Mouse (Mus musculus): ENCODE results near the gene Prr18.
A peak's percentile ranks its signal among the peaks of the same experiment; 100 is the strongest.

Gene Prr18

DNA sequence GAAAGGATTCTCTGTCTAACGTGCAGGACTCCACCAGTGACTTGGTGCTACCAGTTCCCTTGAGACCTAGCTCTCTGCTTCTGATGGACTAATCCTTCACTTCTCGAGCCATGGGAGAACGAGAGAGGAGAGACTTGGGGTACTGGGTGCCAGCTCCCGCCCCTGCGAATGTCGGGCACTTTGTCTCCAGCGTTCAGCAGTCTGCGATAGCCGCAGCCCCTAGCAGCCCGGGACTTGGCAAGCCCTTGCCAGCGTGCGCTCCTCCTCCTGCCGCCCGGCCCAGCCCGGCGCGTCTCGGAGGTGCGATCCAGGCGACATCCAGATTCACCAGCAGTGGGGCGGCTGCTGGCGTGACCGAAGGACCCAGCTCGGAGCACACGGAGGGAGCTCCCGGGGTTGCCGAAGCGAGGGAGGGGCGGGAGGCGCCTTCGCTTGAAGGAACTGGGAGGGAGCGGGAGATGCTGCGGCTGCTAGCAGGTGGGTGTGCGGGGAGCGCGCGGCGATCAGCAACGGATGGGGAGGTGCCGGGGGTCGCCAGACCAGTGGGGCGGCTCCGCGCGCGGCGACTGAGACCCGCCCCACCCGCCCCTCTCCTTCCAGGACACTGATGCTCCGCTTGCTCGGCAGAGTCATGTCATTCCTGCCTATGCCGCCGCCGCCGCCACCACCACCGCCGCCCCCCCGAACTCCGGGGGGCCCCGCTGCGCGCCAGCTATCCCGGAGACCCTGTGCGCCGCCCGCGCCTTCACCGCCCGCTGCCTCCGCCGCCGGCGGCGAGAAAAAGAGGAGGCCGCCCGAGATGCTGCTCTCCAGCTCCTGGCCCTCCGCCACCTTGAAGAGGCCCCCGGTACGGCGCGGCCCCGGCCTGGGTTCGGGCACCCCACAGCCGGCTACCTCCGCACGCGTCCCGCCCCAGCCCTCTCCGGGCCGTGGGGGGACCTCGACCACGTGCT, 3.4 kb downstream of the Prr18 start:
- DNase-seq (ENCODE audit: low spot score) = no peak

DNA sequence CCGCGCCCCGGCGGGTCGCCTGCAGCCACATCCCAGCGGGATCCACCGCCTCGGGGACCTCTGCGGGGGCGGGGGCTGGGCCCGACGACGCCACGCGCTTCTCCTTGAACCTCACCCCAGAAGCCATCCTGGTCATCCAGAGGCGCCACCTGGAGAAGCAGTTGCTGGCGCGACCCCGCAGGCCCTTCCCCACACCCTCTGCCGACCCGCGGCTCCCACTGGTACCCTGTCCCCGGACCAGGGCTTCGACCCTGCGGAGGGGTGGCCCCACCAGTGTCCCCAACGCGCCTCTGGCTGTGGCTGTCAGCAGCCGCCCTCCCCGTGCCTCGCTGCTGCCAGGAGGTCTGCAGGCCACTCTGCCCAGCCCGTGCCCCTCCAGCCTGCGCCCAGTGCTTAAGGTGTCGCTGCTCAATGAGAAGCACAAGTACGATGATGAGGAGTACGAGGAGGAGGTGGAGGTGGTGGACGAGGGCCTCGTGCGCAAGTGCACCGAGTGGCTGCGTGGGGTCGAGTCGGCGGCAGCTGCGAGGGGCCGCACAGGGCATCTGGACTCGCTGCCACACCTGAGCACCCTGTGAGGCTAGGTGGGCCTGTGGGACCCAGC, 4.2 kb downstream of the Prr18 start:
- no peak for DNase-seq (ENCODE audit: low spot score)

DNA sequence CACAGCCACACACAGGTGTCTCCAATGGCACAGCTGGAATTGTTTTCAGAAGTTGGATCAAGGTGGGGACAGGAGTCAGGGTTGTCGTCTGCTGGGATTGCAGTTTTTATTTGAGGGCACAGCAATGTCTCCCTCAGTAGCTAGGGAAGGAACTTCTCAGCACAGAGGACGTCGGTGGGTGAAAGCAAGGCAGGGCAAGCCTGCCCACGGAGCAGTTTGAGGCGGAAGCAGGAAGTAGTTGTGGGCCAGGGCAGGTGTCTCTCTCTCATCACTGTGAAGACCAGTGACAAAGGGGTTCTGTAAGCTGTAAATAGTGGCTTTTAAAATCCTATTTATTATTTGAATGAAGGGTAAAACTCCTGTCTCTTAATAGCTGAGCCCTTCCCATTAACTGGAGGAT, 5.4 kb downstream of the Prr18 start:
- no peak for DNase-seq (ENCODE audit: low spot score)

DNA sequence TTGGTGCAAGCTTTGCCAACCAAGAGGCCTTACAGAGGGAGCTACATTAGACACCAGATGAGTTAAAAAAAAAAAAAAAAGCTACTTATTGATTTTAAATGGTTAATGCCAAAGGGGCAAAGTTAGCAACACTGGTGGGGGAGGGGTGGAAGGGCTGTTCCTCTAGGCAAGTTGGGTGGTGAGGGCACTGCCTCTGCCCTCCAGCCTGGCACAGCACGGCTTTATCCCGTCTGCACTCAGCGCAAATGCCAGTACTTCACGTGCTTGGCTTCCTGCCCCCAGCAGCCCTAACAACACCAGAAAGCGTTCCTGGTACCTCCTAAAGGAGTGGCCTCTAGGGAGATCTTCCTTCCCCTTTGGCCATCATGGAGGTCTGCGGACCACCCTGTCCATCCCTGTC, 6.2 kb downstream of the Prr18 start:
- DNase-seq (ENCODE audit: low spot score) = no peak

DNA sequence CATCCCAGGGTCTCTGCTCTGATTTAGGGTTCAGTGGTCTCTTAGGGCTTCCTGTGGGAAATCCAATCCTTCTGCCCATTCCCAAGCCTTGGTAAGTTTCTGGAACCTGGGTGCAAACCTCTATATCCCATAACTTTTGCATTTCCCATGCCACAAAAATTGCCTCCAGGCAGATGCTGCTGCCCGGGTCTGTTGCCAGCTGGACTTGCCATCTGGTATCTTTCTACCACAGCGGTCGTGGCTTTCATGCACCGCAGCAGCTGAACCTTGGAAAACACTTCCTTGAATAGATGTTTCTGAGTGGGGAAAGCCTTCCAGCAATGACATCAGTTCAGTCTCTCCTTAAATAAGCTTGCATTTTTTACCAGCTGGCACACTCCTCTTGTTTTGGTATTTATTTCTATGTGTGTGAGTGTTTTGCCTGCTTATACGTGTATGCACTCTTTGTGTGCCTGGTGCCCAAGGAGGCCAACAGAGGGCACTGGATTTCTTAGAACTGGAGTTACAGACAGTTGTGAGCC, 10.6 kb downstream of the Prr18 start:
- no peak for DNase-seq (ENCODE audit: low spot score)

DNA sequence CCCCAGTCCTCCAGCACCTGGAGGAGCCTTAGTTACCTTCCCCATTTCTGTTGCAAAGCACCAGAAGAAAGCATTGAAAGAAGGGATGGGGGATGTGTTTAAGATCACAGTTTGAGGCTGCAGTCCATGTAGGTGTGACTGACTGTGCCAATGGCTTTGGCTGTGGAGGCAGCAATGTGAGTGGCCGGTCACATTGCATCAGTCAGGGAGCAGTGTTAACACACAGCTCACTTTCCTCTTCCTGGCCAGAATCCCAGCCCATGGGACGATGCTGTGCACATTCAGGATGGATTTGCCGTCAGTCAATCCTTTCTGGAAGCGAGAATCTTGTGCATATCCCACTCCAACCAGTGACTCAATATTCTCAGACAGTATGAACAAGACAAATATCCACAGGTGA, 11.7 kb downstream of the Prr18 start:
- DNase-seq (ENCODE audit: low spot score) = no peak

DNA sequence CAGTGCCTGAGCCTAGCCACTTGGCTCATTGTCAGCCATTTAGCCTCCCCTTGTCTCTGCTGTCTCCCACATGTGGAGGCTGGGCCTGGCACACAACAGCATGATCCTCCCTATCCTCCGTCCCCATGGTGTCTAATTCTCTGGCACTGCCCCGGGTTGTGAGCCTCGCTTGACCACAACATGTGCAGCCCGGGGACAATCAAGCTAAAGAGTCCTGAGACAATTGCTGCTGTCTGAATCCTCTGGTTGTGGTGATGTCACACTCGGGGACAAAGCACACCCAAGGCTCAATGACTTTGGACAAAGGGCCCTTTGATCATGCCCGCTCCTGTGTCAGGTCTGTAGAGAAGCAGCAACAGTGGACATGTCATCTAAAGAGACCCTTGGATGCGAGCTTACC, 13.8 kb downstream of the Prr18 start:
- DNase-seq (ENCODE audit: low spot score) = no peak

DNA sequence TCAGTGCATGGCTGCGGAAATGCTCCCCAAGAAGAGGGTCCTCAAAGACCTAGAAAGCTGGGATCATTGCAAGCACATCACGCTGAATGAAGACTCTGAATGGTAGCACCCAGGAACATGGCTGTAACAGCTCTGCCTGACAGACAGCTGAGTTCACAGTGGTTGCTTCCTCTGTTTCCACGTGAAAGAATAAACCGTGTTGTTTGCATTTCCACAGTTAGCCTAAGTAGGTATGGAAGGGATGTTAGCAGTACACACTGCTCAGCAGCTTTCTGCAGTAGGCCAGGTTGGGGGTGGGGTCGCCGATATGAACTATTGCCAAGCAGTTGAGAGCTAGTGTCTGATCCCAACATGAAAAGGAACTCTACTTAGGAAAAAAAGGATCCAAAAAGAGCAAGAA, 18.4 kb downstream of the Prr18 start, which contains the start of gene T2:
Gene T2, plus strand, starts transcription at position 301 of the 400 bp plus-strand sequence.
- DNase-seq (ENCODE audit: low spot score) = no peak

DNA sequence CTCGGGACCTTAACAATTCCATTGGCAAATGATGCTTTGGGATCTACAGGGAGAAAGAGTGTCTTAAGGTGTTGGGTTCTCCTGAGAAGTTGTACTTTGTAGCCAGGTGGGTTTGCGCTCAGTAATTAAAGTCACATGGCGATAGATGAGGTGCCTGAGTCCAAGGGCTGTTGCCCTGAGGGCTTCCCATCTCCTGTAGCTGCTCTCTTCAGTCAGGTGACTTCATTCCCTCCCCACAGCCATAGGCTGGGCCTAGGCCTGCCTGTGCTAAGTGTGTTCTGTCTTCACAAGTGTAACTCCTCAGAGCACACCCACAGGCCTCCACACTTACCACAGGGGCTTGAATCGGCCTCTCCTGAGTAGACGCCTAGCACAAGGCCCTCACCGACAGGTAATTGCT, 20.2 kb downstream of the Prr18 start:
- no peak for DNase-seq (ENCODE audit: low spot score)

DNA sequence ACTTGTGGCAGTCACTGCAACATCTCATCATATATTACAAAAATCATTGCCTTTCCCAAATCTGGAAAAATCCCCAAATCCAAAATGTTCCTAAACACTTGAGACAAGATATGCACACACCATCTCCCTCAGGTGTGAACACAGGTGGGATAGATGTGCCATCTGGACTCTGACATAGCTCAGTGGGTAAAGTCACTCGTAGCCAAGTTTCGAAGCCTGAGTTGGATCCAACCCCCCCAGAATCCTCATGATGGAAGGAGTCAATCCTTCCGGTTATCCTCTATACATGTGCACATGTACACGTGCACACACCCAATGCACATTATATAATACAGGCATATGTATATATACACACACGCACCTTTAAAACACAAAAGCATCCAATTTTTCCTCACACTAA, 23.6 kb downstream of the Prr18 start:
- no peak for DNase-seq (ENCODE audit: low spot score)

DNA sequence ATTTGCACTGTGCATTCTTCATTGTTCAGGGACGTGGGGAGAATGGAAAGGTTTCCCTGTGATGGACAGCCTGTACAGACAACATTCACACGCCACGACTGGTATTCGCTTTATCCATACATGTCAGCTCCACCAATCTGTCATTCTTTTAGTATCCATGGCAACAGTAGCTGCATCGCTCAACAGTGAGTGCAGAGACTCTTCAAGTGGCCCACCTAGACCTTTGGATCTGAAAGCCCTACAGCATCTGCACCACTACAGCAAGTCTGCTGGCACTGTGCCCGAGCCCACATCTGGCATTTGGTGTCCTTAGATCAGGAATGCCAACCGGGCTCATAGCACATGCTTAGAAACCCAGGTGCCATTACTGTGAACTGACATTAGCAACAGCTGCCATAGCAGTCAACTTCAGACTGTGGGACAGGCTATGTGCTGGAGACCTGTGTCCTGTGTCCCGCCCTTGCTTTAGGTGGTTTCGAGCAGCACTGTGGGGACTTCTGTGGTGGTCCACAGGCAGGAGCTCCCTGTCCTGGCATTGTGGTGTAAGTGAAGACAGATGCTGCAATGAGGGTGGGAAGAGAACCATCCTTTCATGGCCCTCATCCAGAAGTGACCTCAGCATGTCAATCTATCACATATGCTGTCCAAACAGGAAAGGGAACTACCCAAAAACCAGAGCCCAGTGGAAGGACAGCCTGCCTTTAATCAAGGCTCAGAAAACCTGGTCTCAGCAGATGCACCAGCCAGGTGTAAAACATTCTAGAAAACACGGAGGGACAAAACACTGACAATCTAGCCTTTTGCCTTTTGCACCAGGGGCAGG, 24.2 kb downstream of the Prr18 start:
- DNase-seq (ENCODE audit: low spot score) = no peak

DNA sequence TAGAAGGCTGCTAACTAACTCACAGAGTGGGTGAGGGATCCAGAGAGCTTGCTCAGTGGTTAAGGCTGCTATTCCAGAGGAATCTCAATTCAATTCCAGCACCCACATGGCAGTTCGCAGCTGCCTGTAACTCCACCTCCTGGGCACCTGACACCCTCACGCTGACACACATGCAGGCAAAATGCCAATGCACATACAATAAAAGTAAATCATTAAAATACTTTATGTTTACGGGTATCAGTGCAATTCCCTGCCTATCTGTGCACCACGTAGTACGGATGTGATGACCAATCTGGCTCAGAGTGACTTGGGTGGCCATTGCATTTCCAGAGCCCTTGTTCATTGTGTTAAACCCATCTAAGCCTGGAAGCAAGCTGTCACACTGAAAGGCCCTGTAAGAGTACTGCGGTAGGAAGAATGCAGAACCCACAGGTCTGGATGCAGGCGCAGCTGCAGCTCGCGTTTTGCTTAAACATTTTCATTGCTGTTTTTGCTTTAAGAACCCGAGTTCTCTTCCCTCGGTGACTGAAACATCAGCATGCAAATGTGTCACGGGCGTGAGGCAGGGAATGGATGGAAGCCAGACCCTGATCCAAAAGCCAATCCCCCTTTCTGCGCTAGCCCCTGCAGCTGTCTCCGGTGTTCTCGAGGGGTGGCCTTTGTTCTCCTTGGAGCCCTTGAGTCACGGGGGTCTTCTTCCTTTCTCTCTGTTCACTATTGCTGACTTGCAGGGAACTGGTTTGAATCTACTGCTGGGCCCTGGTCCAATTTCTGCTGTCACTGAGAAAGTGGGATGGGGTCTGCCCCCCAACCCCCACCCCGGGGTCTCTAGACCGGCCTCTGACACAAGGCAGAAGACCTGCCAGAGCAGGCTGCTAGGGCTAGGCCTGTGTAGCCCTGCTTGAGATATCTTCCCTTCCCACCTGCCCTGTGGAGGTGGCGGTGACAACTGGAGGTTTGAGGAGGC, 30.5 kb downstream of the Prr18 start:
- no peak for DNase-seq (ENCODE audit: low spot score)

DNA sequence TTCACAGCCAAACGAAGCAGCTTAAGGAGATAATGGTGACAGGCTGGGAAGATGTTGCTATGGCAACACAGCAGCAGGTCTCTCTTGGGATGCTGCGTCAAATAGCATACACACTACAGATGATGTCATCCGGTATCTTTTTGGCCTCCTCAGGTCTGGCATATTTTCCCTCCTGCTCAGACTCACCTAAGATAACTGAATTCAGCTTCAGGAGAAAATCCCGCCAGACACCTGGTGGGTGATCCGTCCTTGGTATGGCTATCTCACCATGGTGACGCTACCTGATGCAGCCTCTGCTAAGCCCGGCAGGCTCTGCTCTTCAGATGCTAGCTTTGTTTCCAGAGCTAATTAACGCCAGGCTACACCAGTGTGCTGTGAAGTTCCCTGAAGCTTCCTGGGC, 31.3 kb downstream of the Prr18 start:
- DNase-seq (ENCODE audit: low spot score) = no peak

DNA sequence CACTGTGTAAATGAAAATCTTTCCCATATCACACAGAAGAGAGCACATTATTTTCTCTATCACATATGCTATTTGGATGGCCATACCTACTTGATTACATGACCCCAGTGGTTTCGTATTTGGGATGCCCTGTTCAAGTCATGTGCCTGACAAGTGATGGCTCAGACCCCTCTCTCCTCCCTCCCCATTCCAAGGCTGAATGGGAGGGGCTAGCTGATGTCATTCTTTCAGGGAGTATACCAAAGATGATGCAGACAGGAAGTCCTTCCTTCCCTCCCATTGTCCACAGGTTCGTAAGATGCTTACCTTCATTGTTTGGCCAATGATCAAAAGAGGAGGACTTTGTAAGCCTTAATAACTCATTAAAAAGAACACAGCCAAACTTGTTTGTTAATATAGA, 31.9 kb downstream of the Prr18 start:
- DNase-seq (ENCODE audit: low spot score) = no peak

DNA sequence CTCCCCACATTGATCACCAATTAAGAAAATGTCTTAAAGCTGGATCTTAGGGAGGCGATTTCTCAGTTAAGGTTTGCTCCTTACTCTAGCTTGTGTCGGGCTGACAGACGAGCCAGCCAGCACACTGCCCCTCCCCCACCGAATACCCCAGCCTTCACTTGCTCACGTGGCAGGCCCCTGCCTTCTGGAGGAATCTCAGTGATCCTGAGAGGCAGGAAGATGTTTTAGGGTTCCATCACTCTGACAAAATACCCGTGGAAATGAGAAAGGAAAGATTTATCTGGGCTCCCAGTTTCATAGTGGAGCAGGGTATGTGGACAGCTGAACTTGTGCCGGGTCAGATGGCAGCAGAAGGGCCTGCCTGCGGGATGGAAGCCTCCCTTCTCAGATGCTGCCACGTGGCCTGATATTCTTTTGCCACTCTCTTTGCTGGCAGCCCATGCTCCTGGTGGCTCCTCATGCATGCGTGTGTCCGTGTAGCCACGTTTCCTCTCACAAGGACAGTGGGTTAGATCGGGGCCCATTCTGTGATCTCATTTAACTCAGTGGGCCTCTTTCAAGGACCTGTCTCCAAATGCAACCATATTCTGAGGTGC, 33.5 kb downstream of the Prr18 start:
- DNase-seq (ENCODE audit: low spot score) = no peak

DNA sequence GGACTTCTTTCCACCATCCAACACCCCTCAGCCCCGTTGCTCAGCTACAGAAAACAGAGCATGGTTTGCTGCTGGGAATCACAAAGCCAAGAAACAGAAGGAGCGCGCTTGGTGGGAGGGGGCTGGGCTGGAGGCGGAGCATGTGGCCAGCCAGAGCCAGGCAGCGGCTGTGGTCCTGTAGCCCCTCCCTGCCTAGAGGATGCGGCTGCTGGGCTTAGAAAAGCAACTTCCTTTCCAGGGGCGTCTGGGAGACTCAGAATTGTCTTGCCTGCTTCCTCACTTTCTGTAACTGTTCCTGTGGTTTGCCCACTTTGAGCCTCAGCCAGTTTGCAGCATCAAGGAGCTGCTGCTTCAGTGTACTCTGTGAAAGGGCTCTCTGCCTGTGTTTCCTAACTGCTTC, 34.6 kb downstream of the Prr18 start:
- peak; percentile 56 for DNase-seq (ENCODE audit: low spot score)

DNA sequence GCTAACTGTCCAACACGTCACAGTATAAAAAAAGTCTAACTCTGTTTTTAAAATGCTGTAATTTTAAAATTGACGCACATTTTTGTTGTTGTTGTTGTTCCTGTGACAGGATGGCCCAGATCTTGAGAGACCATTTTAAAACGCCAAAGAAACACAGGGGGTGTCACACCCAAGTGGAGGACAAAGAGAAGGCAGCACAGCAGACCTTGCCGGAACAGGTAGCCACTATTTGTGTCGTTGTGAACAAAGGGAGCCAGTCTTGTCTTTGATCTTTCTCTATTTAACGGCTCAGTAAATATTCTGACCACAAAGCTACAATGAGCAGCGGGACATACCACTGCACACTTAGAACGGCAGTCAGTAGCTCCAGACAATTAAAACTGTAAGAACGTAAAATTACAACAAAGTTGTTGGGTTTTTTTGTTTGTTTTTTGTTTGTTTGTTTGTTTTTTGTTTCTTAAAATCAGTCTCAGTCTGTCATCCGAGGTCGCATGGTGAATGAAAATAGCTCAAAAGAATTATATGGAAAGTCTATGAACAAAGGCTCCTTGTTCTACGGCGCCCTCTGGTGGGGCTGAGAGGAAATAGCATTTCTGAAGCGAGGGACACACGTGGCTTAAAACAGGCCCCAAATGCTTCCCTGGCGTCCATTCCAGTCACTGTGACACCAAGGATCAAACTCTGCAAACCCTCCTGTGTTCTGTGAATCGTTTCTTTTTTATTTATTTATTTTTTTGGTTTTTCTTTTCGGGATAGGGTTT, 35.2 kb downstream of the Prr18 start:
- DNase-seq (ENCODE audit: low spot score) = peak; percentile 69

DNA sequence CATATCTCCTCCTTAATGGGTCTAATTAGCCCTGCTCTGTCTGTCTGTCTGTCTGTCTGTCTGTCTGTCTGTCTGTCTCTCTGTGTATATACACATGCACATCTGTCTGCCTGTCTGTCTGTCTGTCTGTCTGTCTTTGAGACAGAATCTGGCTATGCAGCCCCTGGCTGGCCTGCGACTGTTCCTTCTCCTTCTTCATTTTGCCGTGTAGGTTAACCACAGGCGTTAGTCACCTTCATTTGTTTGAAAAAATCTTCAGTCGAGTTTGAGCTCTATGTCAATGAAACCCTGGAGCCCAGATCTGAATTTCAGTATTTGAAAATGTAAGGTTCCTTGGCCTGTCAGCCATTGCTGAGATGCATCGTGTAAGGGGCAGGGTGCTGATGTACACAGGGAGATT, 40.0 kb downstream of the Prr18 start:
- no peak for DNase-seq (ENCODE audit: low spot score)

DNA sequence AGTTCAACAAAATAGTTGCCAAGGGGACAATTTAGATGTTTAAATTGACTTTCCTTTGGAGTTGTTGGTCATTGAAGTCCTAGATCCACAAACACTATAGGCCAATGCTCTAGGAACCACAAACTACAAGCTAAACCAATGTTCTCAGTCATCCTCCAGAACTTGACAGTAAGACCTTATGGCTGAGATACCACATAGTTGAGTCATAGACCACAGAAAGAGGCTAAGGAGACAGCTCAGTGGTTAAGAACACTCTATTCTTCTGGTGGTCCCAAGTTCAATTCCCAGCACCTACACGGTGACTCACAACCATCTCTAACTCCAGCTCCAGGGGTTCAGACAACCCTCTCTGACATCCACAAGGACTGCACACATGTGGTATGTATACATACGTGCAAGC, 48.2 kb downstream of the Prr18 start:
- DNase-seq (ENCODE audit: low spot score) = no peak

DNA sequence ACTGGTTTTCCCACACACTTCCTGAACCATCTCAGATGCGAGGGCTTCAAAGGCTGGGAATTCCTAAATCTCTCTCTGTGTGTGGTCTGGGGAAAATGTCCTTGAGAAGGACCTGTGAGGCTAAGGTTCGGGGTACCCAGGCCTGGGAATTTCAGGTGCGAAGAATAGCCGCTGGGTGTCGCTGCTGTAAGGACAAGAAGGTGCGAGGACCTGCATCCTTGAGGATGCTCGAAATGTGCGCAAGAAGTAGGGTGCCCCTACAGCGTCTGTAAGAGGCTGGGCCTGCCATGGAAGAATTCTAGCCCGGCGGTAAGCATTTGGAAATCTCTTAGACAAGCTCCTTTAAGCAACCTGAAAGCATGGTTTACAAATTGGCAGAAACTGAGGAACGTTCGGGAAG, 51.2 kb downstream of the Prr18 start:
- DNase-seq (ENCODE audit: low spot score) = no peak

All from ovary, postnatal 36 days (tissue).